Mouse (Mus musculus): ENCODE measurements around the gene Arhgap35.

GRCm38 (mm10) chr7:16456289-16456688 is 158.5 kb downstream of the Arhgap35 start:
- TF ChIP-seq CTCF (IDR thresholded peaks at IDR 0.05; ENCODE audit: control insufficient read depth, insufficient read depth, low read length) (no peak), POLR2A (IDR thresholded peaks at IDR 0.05; ENCODE audit: borderline replicate concordance, control insufficient read depth, low read depth, low read length) (no peak)
